Mouse (Mus musculus): Measurements from ENCODE around the gene Gpr108.

- no peak for TF ChIP-seq CTCF (conservative IDR thresholded peaks at IDR 0.05; ENCODE audit: low read length)
- TF ChIP-seq POU5F1 (IDR thresholded peaks at IDR 0.05; ENCODE audit: borderline replicate concordance, low read length), result no peak
Observed at GRCm38 (mm10) chr17:57260351-57260750, 12.1 kb upstream of the Gpr108 start.

Data from E14TG2a.4 (cell line).